Mouse (Mus musculus) urinary bladder, postnatal 14 days (tissue): Measurements from ENCODE around the gene 4632433K11Rik.

Source experiments
- DNase-seq: peaks from one replicate; pipeline ENCODE4 v3.0.0; 2021; ENCODE audit warnings: low spot score

Gene 4632433K11Rik

GRCm38 (mm10) chr7:5020000-5020681 is 13.8 kb upstream of the 4632433K11Rik start, which contains the start of the genes Zfp865 and Ccdc106:
Gene Zfp865 (plus strand): TSS chr7:5020376.
Gene Ccdc106 (plus strand): TSS chr7:5020553.
- peak; percentile 99 for DNase-seq

- DNase-seq: no peak
These were observed 13.2 kb upstream of the 4632433K11Rik start for GRCm38 (mm10) chr7:5020685-5021084.

- no peak for DNase-seq
These were observed 12.7 kb upstream of the 4632433K11Rik start for GRCm38 (mm10) chr7:5021197-5021596.

- no peak for DNase-seq
These were observed 4.4 kb upstream of the 4632433K11Rik start for GRCm38 (mm10) chr7:5029543-5029942.

GRCm38 (mm10) chr7:5029946-5030345 is 4.0 kb upstream of the 4632433K11Rik start:
- no peak for DNase-seq

- no peak for DNase-seq
These were observed 3.2 kb upstream of the 4632433K11Rik start for GRCm38 (mm10) chr7:5030554-5031275.

- DNase-seq: no peak
These were observed 2.4 kb upstream of the 4632433K11Rik start for GRCm38 (mm10) chr7:5031496-5031895.

GRCm38 (mm10) chr7:5035628-5036027 is 1.7 kb downstream of the 4632433K11Rik start:
- DNase-seq: no peak

GRCm38 (mm10) chr7:5036136-5036535 is 2.2 kb downstream of the 4632433K11Rik start:
- DNase-seq: no peak

GRCm38 (mm10) chr7:5037026-5037425 is 3.1 kb downstream of the 4632433K11Rik start:
- no peak for DNase-seq

- no peak for DNase-seq
These were observed 3.5 kb downstream of the 4632433K11Rik start for GRCm38 (mm10) chr7:5037467-5037866.

GRCm38 (mm10) chr7:5038109-5038732 is 4.3 kb downstream of the 4632433K11Rik start, which contains the start of gene Zfp784:
Gene Zfp784 (minus strand): TSS chr7:5038446.
- DNase-seq: peak; percentile 95

GRCm38 (mm10) chr7:5038940-5039339 is 5.0 kb downstream of the 4632433K11Rik start:
- DNase-seq: no peak

GRCm38 (mm10) chr7:5044981-5045380 is 11.1 kb downstream of the 4632433K11Rik start:
- DNase-seq: no peak

GRCm38 (mm10) chr7:5046112-5046511 is 12.2 kb downstream of the 4632433K11Rik start:
- no peak for DNase-seq

GRCm38 (mm10) chr7:5047313-5047712 is 13.4 kb downstream of the 4632433K11Rik start:
- no peak for DNase-seq

- DNase-seq: peak; percentile 73
These were observed 17.6 kb downstream of the 4632433K11Rik start, which contains the start of gene Zfp580 for GRCm38 (mm10) chr7:5051193-5052192. Gene Zfp580 (plus strand): TSS chr7:5051538.

- no peak for DNase-seq
These were observed 18.5 kb downstream of the 4632433K11Rik start for GRCm38 (mm10) chr7:5052438-5052837.

- DNase-seq: no peak
These were observed 19.0 kb downstream of the 4632433K11Rik start for GRCm38 (mm10) chr7:5052931-5053343.

- DNase-seq: no peak
These were observed 19.7 kb downstream of the 4632433K11Rik start for GRCm38 (mm10) chr7:5053456-5054179.
